In genomic region chr14:113503796-113504195, GRCm38 (mm10) we compare ENCODE assay signal across 25 mouse cellular contexts.
"Had no signal": no experiment of that assay in that cellular context is flagged by ENCODE, and none has a peak within 500 bp of the region (broad histone marks: within the 10 kb centered on the region; RNA-seq: fewer than 3 reads in every experiment).

No protein-coding gene starts in this region.

- H3K36me3 ChIP-seq: heart, embryonic 13.5 days; heart, embryonic 15.5 days; hindbrain, embryonic 12.5 days; kidney, embryonic 15.5 days; limb, embryonic 13.5 days; limb, embryonic 15.5 days; liver, embryonic 12.5 days had no signal

- DNase-seq: gastrocnemius, postnatal 14 days; gastrocnemius, postnatal 36 days; heart, adult 11 months; heart, adult 2 months; heart, postnatal 14 days; heart, postnatal 36 days; kidney, adult 11 months; kidney, adult 2 months; kidney, adult 9 months; kidney, postnatal 14 days; kidney, postnatal 36 days; layer of hippocampus, adult 9-11 months; layer of hippocampus, postnatal 36 days; left cerebral cortex, postnatal 4 days had no signal

- H3K4me1 ChIP-seq: heart, embryonic 13.5 days; heart, embryonic 15.5 days; hindbrain, embryonic 12.5 days; kidney, embryonic 15.5 days; limb, embryonic 13.5 days; limb, embryonic 15.5 days; liver, embryonic 12.5 days had no signal

- H3K27ac ChIP-seq: heart, adult 2 months; heart, embryonic 13.5 days; heart, embryonic 15.5 days; hindbrain, embryonic 12.5 days; hindbrain, embryonic 14.5 days; hindbrain, postnatal 0 days; kidney, embryonic 15.5 days; kidney, postnatal 0 days; limb, embryonic 13.5 days; limb, embryonic 15.5 days; liver, embryonic 12.5 days; liver, embryonic 14.5 days had no signal

- H3K27me3 ChIP-seq: heart, embryonic 13.5 days; heart, embryonic 15.5 days; hindbrain, embryonic 12.5 days; kidney, embryonic 15.5 days; limb, embryonic 13.5 days; limb, embryonic 15.5 days; liver, embryonic 12.5 days had no signal

- H3K4me3 ChIP-seq: heart, adult 2 months; heart, embryonic 13.5 days; heart, embryonic 15.5 days; hindbrain, embryonic 12.5 days; kidney, embryonic 15.5 days; limb, embryonic 13.5 days; limb, embryonic 15.5 days; liver, embryonic 12.5 days had no signal

- H3K9ac ChIP-seq: heart, embryonic 13.5 days; heart, embryonic 15.5 days; hindbrain, embryonic 12.5 days; hindbrain, embryonic 14.5 days; kidney, embryonic 15.5 days; limb, embryonic 13.5 days; limb, embryonic 15.5 days; liver, embryonic 12.5 days; liver, embryonic 14.5 days had no signal

- H3K9me3 ChIP-seq: heart, embryonic 15.5 days; hindbrain, embryonic 12.5 days; kidney, embryonic 15.5 days; limb, embryonic 15.5 days; liver, embryonic 12.5 days had no signal
